Mouse (Mus musculus): ENCODE measurements at regions not wholly inside any gene's neighbourhood (a gene's known extent, or its start where the extent isn't known, plus 50 kb on each side); places are given as distances from the start of the nearest gene placed in this dataset.

DNA sequence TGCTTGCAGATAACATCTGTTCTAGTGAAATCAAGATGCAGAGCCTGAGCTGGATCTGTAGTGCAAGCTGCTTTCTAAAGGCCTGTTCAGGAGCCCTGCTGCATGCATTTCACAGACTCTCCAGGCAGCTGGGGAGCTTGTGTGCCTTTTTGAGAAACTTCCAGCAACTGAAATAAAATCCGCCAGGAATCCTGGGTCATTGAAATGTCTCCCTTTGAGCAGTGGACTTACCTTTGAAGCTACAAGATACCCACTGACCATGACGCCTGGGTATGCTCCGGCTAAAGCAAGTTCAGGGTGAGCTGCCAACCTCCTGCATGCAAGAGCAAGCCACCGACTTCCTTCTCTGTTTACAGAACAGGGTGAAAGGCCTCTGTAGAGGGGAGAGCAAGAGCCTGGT is 278.7 kb downstream of the Cenpw start:
- no peak for DNase-seq (ENCODE audit: low spot score in 2 of 2)

DNA sequence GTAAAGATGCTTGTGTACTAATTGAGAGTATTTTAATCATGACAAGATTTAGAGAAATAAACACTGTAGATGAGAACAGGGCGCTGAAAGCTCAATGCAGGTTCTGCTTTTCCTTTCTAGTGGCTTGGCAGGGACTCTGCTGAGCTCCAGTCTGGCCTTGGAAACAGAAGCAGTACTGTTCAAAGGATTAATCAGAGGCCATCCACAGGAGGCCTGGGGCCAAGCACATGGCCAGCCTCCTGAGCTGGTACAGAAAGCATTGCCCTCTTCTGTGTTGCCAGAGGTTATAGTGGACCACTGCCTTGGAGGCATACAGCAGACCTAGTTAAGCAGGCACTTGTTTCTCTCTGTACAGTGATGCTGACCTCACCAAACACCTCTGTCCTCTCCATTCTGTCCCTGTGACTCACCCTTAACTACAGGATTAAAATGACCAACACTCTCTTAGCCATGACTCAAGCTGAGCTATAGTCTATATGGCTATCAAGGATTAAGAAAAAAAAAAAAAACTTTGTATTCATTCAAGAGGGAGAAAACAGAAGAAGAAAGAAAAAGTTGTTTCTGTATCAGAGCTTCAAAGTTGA is 302.5 kb downstream of the Cenpw start:
- peak; percentile 7 to 33 for DNase-seq (ENCODE audit: low spot score in 2 of 2)

DNA sequence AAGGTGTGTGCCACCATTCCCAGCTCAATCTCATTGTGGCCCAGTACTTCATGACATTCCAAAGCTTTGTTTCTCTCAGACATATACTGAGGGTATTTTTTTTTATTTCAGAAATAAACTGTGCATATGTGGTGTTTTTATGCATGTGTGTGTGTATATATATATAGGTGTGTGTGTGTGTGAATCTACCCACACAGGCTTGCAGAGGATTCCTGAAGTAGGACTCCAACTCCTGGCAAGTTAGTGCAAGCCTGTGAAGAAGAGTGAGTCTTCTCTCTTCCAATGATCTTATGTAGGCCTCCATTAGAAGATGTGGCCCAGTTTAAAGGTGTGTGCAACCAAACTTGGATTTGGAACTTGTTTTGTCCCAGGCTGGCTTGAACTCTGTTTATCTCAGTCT is 328.9 kb upstream of the Rspo3 start:
- no peak for DNase-seq (ENCODE audit: low spot score in 2 of 2)

DNA sequence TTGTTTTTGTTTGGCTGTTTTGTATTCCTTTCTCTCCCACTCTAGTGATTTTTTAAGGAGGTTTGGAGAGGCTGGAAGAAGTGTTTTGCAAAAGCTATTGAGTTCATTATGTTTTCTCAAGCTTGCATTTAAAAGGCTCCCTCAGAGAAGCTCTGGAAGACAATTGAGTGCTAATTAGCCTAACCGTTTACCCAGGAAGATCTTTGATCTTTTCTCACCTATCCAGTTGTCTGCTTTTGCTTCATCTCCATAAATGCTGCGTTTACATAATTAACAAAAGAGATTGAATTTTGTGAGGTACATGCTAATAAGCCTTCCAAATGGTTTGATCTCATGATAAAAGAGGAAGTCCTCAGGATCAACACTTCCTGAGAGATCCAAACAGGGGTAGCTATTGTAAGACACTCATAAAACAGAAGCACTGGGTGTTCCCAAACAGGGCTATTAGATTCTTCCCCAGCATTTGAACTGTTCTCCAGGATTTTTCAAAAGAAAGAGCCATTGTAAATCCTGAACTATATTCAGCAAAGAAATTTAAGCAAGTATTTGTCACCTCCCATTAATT is 320.2 kb upstream of the Rspo3 start:
- no peak for DNase-seq (ENCODE audit: low spot score in 2 of 2)

DNA sequence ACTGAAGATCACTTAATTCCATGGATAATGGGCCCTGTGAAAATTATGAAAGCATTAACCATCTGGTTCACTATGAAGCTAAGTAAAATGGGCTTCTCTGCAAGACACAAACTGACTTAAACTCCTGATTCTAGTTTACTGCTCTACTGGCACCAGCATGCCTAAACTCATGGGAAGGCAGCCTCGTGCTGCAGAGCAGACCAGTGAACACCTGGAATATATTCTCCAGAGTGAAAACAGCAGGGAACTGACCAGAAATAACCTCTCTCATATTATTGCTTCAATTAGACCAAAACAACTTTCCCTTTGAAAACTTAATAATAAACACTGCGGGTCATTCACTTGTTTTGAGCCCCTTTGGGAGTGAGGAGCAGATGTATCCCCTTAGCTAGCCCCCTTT is 316.8 kb upstream of the Rspo3 start:
- no peak for DNase-seq (ENCODE audit: low spot score in 2 of 2)

DNA sequence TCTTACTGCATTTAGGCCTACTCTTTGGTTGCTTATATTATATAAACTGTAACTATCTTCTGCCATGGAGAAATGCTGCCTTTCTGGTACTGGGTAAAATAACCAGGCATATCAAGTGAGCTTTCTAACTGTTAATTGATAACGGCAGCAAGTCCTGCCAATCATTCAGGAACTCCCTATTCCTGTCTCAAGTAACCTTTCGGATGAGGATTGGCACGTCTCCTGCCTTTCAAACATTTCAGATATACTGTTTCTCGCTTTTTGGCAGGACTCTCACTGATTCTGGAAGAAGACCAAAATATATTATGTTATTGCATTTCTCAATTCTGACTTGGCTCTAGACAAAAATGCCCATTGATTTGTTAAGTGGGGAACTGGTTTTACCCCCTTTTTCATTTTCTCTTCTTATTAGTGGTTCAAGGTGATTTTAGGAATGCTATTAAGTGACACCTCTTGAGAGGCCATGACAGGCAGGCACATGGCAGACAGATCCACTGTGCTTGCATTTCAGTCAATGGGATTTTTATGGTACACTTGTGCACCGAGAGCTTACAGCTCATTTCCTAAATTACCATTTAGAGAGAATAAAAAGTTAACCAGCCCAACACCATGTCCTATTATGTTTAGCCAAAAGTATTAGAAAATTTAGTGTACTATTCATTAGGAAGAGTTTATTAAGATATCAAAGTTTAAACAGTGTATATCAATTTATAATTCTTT is 289.4 kb upstream of the Rspo3 start:
- no peak for DNase-seq (ENCODE audit: low spot score in 2 of 2)

DNA sequence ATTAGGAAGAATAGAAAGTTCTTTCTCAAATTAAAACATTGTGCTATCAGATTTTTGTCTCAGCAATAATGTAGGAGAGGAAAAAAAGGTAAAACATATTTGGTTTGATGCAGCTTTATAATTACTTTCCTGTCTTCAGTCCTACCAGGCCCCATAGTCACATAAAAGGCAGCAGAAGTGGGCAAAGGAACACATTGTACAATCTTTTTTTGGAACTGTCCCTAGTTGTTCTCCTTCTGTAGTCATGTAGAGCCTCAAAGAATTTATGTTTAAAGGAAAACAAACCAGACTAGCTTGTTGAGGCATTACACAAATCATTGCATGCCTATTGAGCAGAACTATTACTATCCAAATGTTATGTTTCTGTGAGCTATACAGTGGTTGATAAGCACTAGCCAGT is 288.7 kb upstream of the Rspo3 start:
- no peak for DNase-seq (ENCODE audit: low spot score in 2 of 2)

DNA sequence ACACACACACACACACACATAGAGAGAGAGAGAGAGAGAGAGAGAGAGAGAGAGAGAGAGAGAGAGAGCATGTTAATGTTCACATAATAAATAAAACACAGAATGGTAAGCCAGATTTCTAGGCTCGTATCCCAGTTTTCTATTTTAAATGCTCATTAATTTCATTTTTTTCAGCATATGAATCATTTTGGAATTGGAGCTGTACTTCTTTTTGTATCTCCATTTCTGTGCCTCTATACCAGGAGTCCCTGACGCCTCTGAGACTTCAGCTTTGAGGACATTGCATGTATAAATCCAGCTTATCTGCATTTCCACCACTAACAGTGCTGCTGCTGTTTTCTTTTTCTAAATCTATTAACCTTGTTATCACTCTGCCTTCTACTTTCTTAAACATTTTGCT is 287.5 kb upstream of the Rspo3 start:
- DNase-seq (ENCODE audit: low spot score in 2 of 2) = no peak

DNA sequence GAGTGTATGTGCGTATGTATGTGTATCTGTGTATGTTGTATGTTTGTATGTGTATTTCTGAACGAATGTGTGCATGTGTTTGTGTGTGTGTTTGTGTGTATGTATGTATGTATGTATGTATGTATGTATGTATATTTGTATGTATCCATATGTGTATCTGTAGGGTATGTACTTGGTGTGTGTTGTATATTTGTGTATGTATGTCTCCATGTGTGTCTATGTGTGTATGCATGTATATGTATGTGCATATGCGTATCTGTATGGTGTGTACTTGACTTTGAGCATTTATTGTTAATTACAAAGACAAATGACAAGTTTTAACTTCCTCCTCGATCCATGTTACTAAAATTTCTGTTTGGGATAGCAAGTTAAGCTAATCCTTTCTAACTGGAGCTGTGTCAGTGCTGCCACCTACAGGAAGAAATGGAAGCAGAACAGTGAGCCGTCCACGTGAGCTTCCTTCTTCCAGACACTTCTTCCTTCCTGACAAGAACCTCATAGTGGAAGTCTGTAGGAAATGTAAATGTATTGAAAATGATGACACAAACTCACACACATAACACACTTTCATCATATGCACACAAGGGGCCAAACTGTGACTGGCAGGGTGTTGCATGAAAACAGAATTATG is 268.4 kb upstream of the Rspo3 start:
- DNase-seq (ENCODE audit: low spot score in 2 of 2) = peak; percentile 18 to 46

DNA sequence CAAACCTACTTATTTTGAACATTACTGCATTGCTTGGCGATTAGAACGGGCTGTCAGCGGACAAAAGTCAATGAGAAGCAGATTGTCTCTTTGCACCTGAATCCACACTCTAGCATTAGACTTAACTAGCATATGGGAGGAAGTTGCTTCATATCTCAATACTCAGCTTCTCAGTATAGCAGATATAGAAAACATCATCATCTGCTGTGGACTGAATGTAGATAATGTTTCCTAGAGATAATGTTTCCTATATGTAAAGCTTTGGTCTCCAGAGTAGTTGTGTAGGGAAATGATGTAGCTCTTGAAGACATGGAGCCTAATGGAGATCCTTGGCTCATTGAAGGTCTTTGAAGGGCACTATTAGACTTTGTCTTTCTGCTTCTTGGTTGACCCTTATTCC is 267.0 kb upstream of the Rspo3 start:
- DNase-seq (ENCODE audit: low spot score in 2 of 2) = no peak

DNA sequence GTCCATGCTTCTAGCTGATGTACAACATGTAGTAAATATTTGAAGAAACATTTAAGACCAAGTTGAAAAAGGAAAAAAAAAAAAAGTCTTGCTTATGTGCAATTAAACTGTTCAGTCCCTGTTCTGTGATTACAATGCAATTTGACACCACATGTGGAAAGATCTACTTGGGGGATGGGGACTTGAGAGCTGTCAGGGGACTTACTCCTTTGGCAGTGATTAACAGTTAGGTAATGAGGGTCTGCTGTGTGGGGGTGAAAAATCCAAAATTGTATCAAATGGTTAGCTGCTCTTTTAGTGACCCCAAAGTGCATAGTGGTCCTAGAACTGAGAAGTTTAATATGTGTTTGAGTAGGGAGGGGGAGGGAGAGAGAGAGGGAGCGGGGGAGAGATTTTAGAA is 259.0 kb upstream of the Rspo3 start:
- no peak for DNase-seq (ENCODE audit: low spot score in 2 of 2)

DNA sequence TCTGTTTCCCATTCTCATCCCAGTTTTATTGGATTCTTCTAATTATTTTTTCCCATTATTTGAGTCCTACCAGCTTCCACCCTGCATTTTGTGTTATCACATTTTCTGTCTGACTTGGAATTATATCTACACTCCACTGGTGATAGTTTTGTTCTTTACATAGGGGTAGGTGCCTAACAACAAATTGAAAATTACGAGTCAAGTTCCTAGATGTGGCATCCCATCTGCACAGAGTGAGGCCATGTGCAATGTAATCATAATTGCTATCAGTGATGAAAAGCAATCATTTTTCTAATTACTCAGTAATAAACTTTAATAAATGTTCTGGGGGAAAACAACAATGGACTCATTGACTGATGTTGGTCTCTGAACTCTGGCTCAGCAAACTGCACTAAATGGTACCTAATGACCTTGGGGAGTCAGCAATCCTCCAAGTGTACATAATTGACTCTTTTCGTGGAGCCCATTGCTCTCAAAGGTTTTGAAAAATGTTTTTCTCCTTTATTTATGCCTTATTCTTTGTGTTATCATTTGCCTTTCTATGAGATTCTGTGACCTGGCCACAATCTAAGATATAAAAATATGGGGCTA is 250.6 kb upstream of the Rspo3 start:
- no peak for DNase-seq (ENCODE audit: low spot score in 2 of 2)

DNA sequence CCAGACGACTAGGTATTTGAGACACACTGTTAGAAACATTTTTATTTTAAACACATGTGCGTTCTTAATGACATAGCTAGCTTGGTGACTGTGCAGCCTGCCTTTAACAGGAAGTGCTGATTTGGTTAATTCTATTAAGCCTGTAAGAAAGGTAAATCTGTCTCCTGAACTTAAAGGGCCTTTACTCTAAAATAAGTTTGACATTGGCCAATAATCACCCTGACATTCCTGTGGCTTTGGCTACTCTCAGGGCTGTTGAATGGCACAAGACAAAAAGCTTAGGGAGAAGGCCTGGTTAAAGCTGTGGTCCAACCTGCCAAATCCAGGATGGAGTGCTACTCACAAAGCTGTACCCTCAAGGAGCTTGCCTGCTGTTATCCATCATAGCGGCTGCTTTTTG is 201.0 kb upstream of the Rspo3 start:
- no peak for DNase-seq (ENCODE audit: low spot score in 2 of 2)

DNA sequence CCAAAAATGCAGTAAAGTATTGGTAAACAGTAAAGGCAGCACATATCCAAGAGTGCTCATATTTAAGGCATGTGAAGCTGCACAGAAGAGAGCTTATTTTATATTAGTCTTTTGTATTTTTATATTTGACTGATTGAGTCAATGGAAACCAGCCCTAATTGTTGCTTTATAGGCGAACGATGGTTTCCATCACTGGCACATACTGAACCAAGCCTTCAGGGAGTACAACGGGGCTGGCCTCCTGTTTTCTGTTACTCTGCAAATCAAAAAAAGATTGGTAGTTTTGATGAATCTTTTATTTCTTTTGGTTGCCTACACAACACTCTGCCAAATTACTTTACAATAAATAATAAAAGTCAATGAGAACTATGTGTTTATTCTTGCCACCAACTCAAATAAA is 189.7 kb upstream of the Rspo3 start:
- DNase-seq (ENCODE audit: low spot score in 2 of 2) = no peak

DNA sequence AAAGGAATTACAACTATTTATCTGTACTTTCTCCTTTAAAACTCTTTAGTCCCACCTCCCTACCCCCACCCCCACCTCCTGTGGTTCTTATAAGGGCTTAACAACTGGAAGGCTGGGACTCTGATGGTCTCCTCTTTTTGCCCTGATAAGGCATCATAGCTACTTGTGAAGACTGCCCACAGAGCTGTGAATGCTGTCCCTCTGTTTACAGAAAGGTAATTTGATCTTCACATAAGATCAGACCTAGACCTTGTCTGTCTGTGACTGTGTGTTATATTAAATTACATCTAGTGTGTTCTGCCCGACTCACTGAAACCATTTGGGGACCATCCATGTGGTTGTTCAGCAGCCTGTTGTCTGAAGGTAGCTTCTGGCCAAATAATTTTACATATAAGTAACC is 175.3 kb upstream of the Rspo3 start:
- no peak for DNase-seq (ENCODE audit: low spot score in 2 of 2)

DNA sequence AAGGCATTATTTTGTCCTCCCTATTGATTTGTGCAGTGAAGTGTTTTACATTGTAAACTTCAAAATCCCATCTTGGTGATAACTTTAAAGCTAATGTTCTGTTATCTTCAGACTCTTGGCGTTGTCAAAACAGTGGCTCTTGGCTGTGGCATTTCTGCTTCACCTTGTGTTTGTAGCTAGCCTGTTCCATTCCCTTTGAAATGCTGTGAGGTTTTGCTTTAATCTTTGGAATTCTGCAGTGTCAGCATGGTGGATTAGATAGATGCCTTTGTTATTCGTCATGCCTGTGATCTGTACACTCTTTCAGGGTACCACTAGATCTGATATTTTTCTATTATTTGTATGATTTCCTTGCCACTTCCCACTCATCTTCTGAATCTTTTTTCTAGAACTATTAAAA is 173.0 kb upstream of the Rspo3 start:
- DNase-seq (ENCODE audit: low spot score in 2 of 2) = no peak

DNA sequence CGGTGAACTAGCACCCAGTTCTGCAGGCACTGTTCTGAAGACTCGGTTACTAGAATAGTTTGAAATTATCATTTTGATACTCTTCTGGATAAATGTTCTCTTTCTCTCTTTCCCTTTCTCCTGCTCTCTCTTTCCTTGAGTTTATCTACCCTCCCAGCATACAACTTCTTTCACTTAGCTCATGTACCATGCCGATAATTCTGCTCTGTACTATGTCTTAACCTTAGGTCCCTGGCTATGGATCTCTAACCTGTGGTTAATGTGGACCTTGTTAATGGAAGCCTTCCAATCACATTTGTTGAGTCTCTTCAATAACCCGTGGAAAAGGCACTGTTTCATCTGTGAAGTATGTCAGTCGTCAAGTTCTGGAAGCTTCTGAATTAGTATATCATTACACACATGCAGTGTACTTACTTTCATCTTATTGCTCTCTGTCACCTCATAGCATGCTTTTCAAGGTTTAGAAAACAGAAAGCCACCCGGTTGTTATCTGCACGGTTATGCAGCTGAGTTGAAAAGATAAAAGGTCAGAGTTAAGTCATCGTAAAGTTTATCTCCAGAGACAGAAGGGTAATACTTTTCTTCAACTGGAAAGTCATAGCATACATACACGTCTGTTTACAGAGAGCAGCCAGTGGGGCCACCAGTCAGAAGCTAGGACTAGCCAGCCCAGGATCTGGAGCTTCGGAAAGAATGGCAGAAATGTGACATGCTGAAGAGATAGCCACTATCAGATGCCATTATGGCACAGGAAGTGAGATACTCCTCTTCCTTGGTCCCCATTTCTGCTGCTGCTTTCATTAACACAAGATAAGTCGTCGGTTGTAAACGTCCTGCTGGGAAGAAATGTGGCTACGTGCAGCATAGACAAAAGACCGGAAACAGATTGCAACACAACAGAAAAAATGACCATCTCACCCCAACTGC is 157.6 kb upstream of the Rspo3 start:
- no peak for DNase-seq (ENCODE audit: low spot score in 2 of 2)

DNA sequence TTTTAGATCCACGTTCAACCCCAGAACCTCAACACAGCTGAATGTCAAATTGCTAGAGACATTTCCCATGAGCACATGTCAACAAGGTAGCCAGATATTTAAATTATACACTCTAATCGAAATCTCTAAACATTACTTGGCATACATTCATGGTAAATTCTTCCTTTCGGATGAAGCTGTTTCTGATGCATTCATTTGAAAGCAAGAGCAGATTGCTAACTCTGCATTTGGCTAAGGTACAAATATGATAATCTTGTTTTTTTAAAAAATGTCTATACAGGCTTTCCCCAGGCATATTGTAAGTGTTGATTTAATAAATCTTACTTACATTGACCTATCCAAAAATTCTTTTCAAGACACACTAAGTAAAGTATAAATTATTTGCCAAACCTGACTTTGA is 153.9 kb upstream of the Rspo3 start:
- DNase-seq (ENCODE audit: low spot score in 2 of 2) = no peak

DNA sequence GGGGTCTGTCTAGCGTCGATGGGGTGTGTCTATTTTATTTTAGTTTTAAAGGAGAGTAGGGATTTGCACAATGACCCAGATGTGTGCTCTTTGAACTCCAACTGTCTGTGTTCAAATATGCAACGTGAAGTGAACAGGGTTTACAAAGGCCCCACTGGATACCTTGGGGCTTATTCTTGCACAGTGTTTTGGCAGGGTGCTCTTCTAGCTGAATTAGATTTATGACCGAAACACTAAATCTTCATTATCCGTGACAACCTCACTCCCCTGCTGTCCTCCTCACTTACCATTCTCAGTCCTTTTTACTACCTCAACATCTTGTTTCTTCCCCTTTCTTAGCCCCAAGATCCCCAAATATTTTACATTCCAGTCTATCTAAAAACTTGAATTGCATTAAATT is 151.3 kb upstream of the Rspo3 start:
- DNase-seq (ENCODE audit: low spot score in 2 of 2) = no peak

DNA sequence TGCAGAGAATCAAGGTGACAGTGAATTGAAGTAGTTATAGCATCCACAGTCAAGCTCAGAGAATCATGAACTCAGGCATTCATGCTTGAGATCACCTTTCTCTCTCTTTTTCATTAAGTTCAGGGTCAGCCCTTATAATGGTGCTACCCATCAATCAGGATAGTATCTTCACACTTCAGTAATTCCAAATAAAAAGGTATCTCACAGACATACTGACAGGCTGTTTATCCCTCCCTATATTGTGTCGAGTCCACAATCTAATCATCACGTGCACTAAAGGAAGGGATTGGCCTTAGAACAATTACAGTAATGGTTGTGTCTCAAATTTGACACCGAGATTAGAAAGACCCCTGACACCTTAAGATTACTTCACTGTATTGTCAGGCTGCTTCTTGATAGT is 138.7 kb upstream of the Rspo3 start:
- DNase-seq (ENCODE audit: low spot score in 2 of 2) = no peak

DNA sequence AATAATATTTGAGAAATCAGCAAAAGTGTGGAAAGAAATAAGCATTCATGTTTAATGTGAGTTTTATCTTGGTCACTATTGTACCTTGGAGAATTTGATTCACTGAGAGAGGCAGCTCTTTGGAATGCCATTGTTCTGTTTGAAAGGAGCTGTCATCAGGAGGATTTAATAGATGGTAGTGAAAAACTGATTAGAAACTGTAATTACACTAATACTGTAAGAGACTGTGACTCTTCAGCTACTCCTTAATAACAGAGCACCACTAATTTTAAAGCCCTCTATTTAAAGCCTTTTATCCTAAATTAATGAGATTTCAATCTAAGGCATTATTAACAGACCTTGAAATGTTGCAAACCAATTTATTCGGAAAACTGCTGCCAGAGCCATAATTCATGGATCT is 126.1 kb upstream of the Rspo3 start:
- no peak for DNase-seq (ENCODE audit: low spot score in 2 of 2)

DNA sequence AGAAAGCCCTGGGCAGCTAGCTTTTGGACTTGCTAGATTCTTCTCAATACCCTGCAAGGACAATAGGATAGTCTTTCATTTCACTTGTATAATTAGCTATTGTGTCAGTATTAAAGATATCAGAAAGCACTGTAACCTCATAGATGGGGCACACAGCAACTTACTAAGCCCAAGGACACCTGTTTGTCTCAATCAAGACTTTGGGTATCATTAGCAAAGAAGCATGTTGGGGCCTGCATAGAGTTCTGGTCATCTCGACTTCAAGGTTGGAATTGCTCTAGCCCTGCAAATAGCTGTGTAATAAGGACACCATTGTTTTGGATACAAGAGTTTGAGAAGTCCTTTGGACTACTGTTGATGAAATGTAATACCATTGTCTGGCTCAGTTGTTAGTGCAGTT is 104.6 kb upstream of the Rspo3 start:
- no peak for DNase-seq (ENCODE audit: low spot score in 2 of 2)

All from frontal cortex, postnatal 14 days (tissue).